Mouse (Mus musculus) embryonic facial prominence, embryonic 14.5 days (tissue): ENCODE measurements around the gene Ccdc167. TPM values are rescaled to one million over a fixed set of nuclear protein-coding genes. Genes with fewer than 3 reads are reported as not detected.

Experiments
- ATAC-seq: fragments of 200-750 bp; cut with Nextera tagmentation; 2 replicates; pipeline ENCODE4 v1.8.0; 2017; ENCODE audit warnings: low read depth, moderate number of reproducible peaks, moderate TSS enrichment
- DNase-seq: peaks from one replicate; pipeline ENCODE4 v3.0.0-alpha.2; 2015; ENCODE audit warnings: low spot score
- H3K27ac ChIP-seq: fragments of 300-500 bp; sonication (generic); replicated peaks from 2 replicates; pipeline ENCODE4 v1.5.1; 2014; ENCODE audit warnings: low read depth, mild to moderate bottlenecking, low read length, moderate library complexity
- H3K27me3 ChIP-seq: fragments of 300-500 bp; sonication (generic); replicated peaks from 2 replicates; pipeline ENCODE4 v1.6.1; 2014; ENCODE audit warnings: low read length; ENCODE audit not compliant: control insufficient read depth, insufficient read depth
- H3K36me3 ChIP-seq: fragments of 300-500 bp; sonication (generic); 2 replicates; pipeline ENCODE4 v1.6.1; 2014; ENCODE audit warnings: low read length, mixed read lengths; ENCODE audit not compliant: control insufficient read depth, insufficient read depth
- H3K4me1 ChIP-seq: fragments of 300-500 bp; sonication (generic); 2 replicates; pipeline ENCODE4 v1.6.1; 2014; ENCODE audit warnings: antibody characterized with exemption, low read length; ENCODE audit not compliant: control insufficient read depth, insufficient read depth
- H3K4me2 ChIP-seq: fragments of 300-500 bp; sonication (generic); 2 replicates; pipeline ENCODE4 v1.6.1; 2014; ENCODE audit warnings: low read depth, mild to moderate bottlenecking, low read length, moderate library complexity, mixed read lengths
- H3K4me3 ChIP-seq: fragments of 300-500 bp; sonication (generic); 2 replicates; pipeline ENCODE4 v1.5.1; 2014; ENCODE audit warnings: low read depth, mild to moderate bottlenecking, low read length
- H3K9ac ChIP-seq: fragments of 300-500 bp; sonication (generic); 2 replicates; pipeline ENCODE4 v1.6.1; 2014; ENCODE audit warnings: low read depth, mild to moderate bottlenecking, low read length, moderate library complexity, mixed read lengths
- H3K9me3 ChIP-seq: fragments of 300-500 bp; sonication (generic); 2 replicates; pipeline ENCODE4 v1.6.1; 2016; ENCODE audit warnings: low read length; ENCODE audit not compliant: control insufficient read depth
- WGBS: fragments of 180-500 bp; shearing (Covaris S2); extraction: QIAGEN DNeasy Blood & Tissue Kit; methylation state at CpG from one replicate; pipeline ENCODE4 v1.1.7; 2014; 5-methylcytosine and 5-hydroxymethylcytosine counted together
- polyA plus RNA-seq: library from polyadenylated mRNA; unstranded; fragments of >200 nt; fragmentation: Nextera tagmentation; extraction: Ambion mirVana; gene quantifications from 2 replicates; pipeline ENCODE4 v1.2.1, GENCODE M21; 2014

Ccdc167 gene
- polyA plus RNA-seq, 1 experiment from 2014 or later = 14.9 TPM

DNA sequence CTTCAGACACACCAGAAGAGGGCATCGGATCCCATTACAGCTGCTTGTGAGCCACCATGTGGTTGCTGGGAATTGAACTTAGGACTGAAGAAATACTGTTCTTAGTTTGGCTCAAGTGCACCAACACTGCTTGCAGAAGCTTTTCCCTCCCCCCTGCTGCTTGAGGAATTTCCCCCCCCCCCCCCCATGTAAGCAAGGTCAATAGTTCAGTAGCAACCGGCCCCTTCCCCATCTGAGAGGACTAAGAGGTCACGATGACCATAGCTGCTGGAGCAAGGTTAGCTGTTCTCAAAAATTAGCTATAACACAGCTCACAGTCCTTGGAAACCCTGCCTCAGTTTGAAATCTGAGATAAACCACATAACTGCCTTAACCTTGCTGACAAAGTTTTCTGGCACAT is 74.6 kb downstream of the Ccdc167 start:
- no peaks in the 10 kb centered on the region for H3K9me3 ChIP-seq
- H3K4me3 ChIP-seq = no peak overlapping the region
- no peak overlapping the region for H3K4me2 ChIP-seq
- peaks cover 3% of the 10 kb centered on the region; the same call in 1 of the 2 replicates for H3K4me1 ChIP-seq
- H3K36me3 ChIP-seq = peaks cover 59% of the 10 kb centered on the region
- no peaks in the 10 kb centered on the region for H3K27me3 ChIP-seq
- 46% methylated on average over 3 of the region's 3 CpGs for WGBS
- H3K27ac ChIP-seq = no peak overlapping the region
- no peak overlapping the region for H3K9ac ChIP-seq
- DNase-seq (no peak), ATAC-seq (no peak)

DNA sequence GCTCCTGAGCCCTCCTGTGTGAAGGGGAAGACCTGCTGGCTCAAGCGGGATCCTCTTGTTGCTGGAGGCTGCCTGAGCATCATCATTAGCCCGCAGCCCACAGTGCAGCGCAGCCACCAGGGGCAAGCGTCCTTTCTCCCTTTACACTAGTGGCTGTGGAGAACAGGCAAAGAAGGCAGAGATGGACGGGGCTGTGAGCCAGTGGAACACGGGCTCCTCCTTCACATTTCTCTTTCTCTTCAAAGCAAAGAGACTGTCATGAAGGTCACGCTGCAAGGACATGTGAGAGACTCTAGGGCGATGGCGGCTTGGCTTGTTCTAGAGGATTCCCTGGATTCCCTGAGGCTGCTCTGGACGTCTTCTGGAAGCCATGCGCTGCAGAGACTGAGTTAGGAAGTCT is 75.9 kb downstream of the Ccdc167 start:
- Histone ChIP-seq H3K36me3 (peaks cover 65% of the 10 kb centered on the region), H3K4me2 (no peak overlapping the region), H3K9me3 (no peaks in the 10 kb centered on the region), H3K4me1 (peaks cover 3% of the 10 kb centered on the region; the same call in 1 of the 2 replicates), H3K27me3 (no peaks in the 10 kb centered on the region), H3K4me3 (no peak overlapping the region), H3K27ac (no peak overlapping the region), H3K9ac (no peak overlapping the region)
- DNase-seq (no peak), ATAC-seq (no peak)
- WGBS = 91% methylated on average over 10 of the region's 11 CpGs

DNA sequence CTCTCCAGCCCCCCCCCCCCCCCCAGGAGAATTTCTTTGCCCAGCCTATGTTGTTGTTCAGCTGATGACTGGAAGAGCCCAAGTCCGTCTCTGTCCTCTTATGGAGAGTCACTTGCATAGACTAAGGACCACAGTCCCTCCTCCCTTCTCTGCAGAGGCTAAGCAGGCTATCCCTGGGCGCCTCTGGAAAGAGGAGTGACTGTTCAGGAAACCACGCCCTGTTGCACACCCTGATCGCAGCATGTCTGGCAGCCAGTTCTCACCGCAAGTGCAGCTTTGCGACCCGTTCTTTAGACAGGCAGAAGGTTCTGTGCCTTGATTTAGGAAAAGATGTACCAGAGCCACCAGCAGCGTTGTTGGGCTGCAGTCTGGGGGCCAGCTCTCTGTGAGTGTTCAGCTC is 78.9 kb downstream of the Ccdc167 start:
- Histone ChIP-seq H3K4me1 (no peaks in the 10 kb centered on the region), H3K27ac (no peak overlapping the region), H3K4me2 (no peak overlapping the region), H3K27me3 (no peaks in the 10 kb centered on the region), H3K9me3 (no peaks in the 10 kb centered on the region), H3K9ac (no peak overlapping the region), H3K36me3 (peaks cover 95% of the 10 kb centered on the region), H3K4me3 (no peak overlapping the region)
- 76% methylated on average over 8 of the region's 8 CpGs for WGBS
- DNase-seq (no peak), ATAC-seq (no peak)

DNA sequence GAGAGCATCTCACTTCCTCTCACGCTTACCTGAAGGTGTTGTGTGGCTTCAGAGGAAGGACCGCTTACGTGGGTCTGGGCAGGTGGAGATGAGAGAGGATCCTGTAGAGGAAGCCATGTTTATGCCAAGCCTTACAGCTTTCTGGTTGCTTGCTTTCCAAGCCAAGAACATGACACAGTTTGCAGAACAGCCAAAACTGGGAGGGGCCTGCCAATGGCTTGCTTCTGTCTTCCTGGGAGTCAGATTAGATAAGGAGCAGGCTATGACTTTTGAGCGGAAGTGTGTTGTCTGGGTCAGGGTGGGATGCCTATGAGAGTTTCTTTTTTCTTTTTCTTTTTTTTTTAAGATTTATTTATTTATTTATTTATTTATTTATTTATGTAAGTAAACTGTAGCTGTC is 79.5 kb downstream of the Ccdc167 start:
- peaks cover 94% of the 10 kb centered on the region for H3K36me3 ChIP-seq
- H3K9ac ChIP-seq = no peak overlapping the region
- no peaks in the 10 kb centered on the region for H3K4me1 ChIP-seq
- H3K4me2 ChIP-seq = no peak overlapping the region
- H3K9me3 ChIP-seq = no peaks in the 10 kb centered on the region
- WGBS = 94% methylated on average over 4 of the region's 4 CpGs
- DNase-seq = no peak
- H3K27me3 ChIP-seq = no peaks in the 10 kb centered on the region
- no peak overlapping the region for H3K27ac ChIP-seq
- no peak for ATAC-seq
- no peak overlapping the region for H3K4me3 ChIP-seq

Other genes with a start within 250 kb of the Ccdc167 start
- gene Pim1, start 226.3 kb downstream of the Ccdc167 start, polyA plus RNA-seq = 10.7 and 13.6 TPM in 2 replicates
- gene Gm17657, start 167.4 kb downstream of the Ccdc167 start, polyA plus RNA-seq = not detected in 2 replicates
- gene Tbc1d22b, start 167.3 kb downstream of the Ccdc167 start, polyA plus RNA-seq = 12.3 and 12.6 TPM in 2 replicates
- gene Tmem217, start 164.7 kb downstream of the Ccdc167 start, polyA plus RNA-seq = 0.18 and 0.30 TPM in 2 replicates
- 66.0 and 68.1 TPM in 2 replicates for gene Rnf8, start 102.3 kb downstream of the Ccdc167 start, polyA plus RNA-seq
- gene Gm28043, start 102.2 kb downstream of the Ccdc167 start, polyA plus RNA-seq = 2.2 and 2.6 TPM in 2 replicates
- 88.9 and 115 TPM in 2 replicates for gene Cmtr1, start 56.4 kb downstream of the Ccdc167 start, polyA plus RNA-seq